In genomic region chr7:3617242-3617995, GRCm38 (mm10) we compare ENCODE assay signal across 8 mouse cellular contexts. TPM values are rescaled to one million over a fixed set of nuclear protein-coding genes. Genes with fewer than 3 reads are reported as not detected.
A peak's percentile ranks its signal among the peaks of the same experiment; 100 is the strongest.
DNase-seq lines count a peak whose midpoint lies in the region; ATAC-seq lines count a peak whose summit lies in the region.

Gene Ndufa3 (plus strand): TSS chr7:3617373.

- H3K79me2 ChIP-seq in macrophage (ENCODE audit: inconsistent target) = peaks cover 25% of the 10 kb centered on the region

- peak; percentile 98 for DNase-seq in ZHBTc4 (ENCODE audit: low read depth, low spot score)
- peak; percentile 55 to 81 for DNase-seq in cerebellum, postnatal 4 days (ENCODE audit: low spot score in 2 of 2)
- DNase-seq in gastrocnemius, adult 18-20 months (ENCODE audit: low spot score) = peak; percentile 88
- peak; percentile 89 to 92 for DNase-seq in left cerebral cortex, adult 18-20 months (ENCODE audit: low spot score in 2 of 2)
- peak; percentile 93 for DNase-seq in right cerebral cortex, adult 18-20 months
- peak; percentile 75 for DNase-seq in urinary bladder, postnatal 25 days (ENCODE audit: low spot score)

- H3K9ac ChIP-seq in hindbrain, embryonic 16.5 days (ENCODE audit: low read depth, low read length) = peak within 1 kb of the TSS; percentile 81

- under 1% methylated on average over 32 of the region's 32 CpGs for WGBS in hindbrain, embryonic 16.5 days
- under 1% methylated on average over 32 of the region's 32 CpGs for WGBS in macrophage (ENCODE audit: missing documents)

- H3K36me3 ChIP-seq in hindbrain, embryonic 16.5 days (ENCODE audit: control insufficient read depth, insufficient read depth, low read length) = peaks cover 9% of the 10 kb centered on the region
- H3K36me3 ChIP-seq in macrophage (ENCODE audit: inconsistent target) = peaks cover 22% of the 10 kb centered on the region

- H3K4me1 ChIP-seq in hindbrain, embryonic 16.5 days (ENCODE audit: control insufficient read depth, insufficient read depth, low read depth, low read length) = peaks cover 15% of the 10 kb centered on the region

- H3K9me3 ChIP-seq in hindbrain, embryonic 16.5 days (ENCODE audit: control insufficient read depth, low read length) = no peaks in the 10 kb centered on the region

- H3K4me3 ChIP-seq in hindbrain, embryonic 16.5 days (ENCODE audit: low read length) = peak within 1 kb of the TSS; percentile 75
- peak within 1 kb of the TSS; percentile 97 for H3K4me3 ChIP-seq in macrophage (ENCODE audit: inconsistent target)

- peak within 1 kb of the TSS; percentile 84 for H3K27ac ChIP-seq in hindbrain, embryonic 16.5 days (ENCODE audit: low read depth, low read length)
- peak within 1 kb of the TSS; percentile 60 for H3K27ac ChIP-seq in macrophage

- H3K4me2 ChIP-seq in hindbrain, embryonic 16.5 days (ENCODE audit: low read length) = peak within 1 kb of the TSS; percentile 82

- no peaks in the 10 kb centered on the region; the same call in 1 of the 2 replicates for H3K27me3 ChIP-seq in hindbrain, embryonic 16.5 days (replicated peaks; ENCODE audit: control insufficient read depth, insufficient read depth, low read length)

- peak; percentile 97 for ATAC-seq in hindbrain, embryonic 16.5 days

RNA-seq across cellular contexts. Expression of gene Ndufa3, which starts in this region (rescaled TPM):
- total RNA-seq in gastrocnemius, adult 18-20 months (2021) = 1,000 to 10,000 TPM; 1,020 to 1,031 TPM
- 461 and 526 TPM in 2 replicates for polyA plus RNA-seq in hindbrain, embryonic 16.5 days (2015; fragmentation: Nextera tagmentation; extraction: Ambion mirVana)
- 100 to 1,000 TPM; 543 to 558 TPM for total RNA-seq in left cerebral cortex, adult 18-20 months (2021)
- total RNA-seq in macrophage (2018; cell fraction: chromatin; rRNA removed) = 10 to 100 TPM in 18 of 26 experiments, 1 to 10 TPM in 7, not detected in 1; 4.2 to 40.1 (median 16.0) TPM
- 100 to 1,000 TPM; 184 to 392 (median 252) TPM for total RNA-seq in macrophage (2018; cell fraction: cytosol; rRNA removed)
- 100 to 1,000 TPM in 5 of 26 experiments, 10 to 100 TPM in 21; 15.3 to 158 (median 60.8) TPM for total RNA-seq in macrophage (2018; cell fraction: nucleus; rRNA removed)
- polyA plus RNA-seq in macrophage (2018) = 207 to 248 TPM (median 217 TPM) in 3 replicates

Comparison
In these comparisons a context has a peak if more than half of its experiments do, and no peak if none do; other contexts are left out.
1. Peak in every context shown above with its lines: DNase-seq, ATAC-seq, H3K4me3 ChIP-seq and H3K27ac ChIP-seq.